Mouse (Mus musculus): ENCODE data around the gene Ssr1.

GRCm38 (mm10) chr13:37929532-37929931 is 64.5 kb downstream of the Ssr1 start:
- TF ChIP-seq CTCF (IDR thresholded peaks at IDR 0.05; ENCODE audit: low read depth) (no peak), EP300 (IDR thresholded peaks at IDR 0.05; ENCODE audit: low read depth) (no peak)
